Mouse (Mus musculus): ENCODE data around the gene Pafah1b3. TPM values are rescaled to one million over a fixed set of nuclear protein-coding genes. Genes with fewer than 3 reads are reported as not detected.

The Pafah1b3 gene
- polyA plus RNA-seq, 1 experiment from 2014 or later: 157 TPM

GRCm38 (mm10) chr7:25292107-25292506 lies 5.7 kb downstream of the Pafah1b3 start:
- ATAC-seq (no peak), DNase-seq (ENCODE audit: low read depth, low spot score) (no peak)
- CTCF ChIA-PET: interaction anchor here (1.2 to 3.5 kb wide), 3 partner anchors 8 to 29 kb away, joined by 3 to 15 read pairs (median 3); partner anchors contain the start of gene Megf8
- in situ Hi-C loops (cut with MboI; ENCODE audit: low pct_unique_long_range_greater_than_20kb): no loop called here
- H3K27me3 ChIP-seq: no peaks in the 10 kb centered on the region
- POLR2A ChIA-PET: interaction anchor here (2.1 to 3.2 kb wide), 2 partner anchors 8 to 12 kb away, joined by 6 to 10 read pairs; no protein-coding TSS in a partner anchor
- TF ChIP-seq CTCF (IDR thresholded peaks at IDR 0.05): no peak

GRCm38 (mm10) chr7:25290911-25291310 lies 6.9 kb downstream of the Pafah1b3 start:
- DNase-seq (ENCODE audit: low read depth, low spot score) (no peak), ATAC-seq (no peak)
- no peak for TF ChIP-seq CTCF (IDR thresholded peaks at IDR 0.05)
- no peaks in the 10 kb centered on the region for H3K27me3 ChIP-seq
- in situ Hi-C loops (cut with MboI; ENCODE audit: low pct_unique_long_range_greater_than_20kb): no loop called here
- ChIA-PET CTCF (interaction anchor here (0.9 to 3.5 kb wide), 2 partner anchors 22 to 26 kb away, joined by 3 to 15 read pairs; partner anchors contain the start of gene Megf8), POLR2A (interaction anchor here (2.1 to 3.2 kb wide), 2 partner anchors 7 to 11 kb away, joined by 6 to 10 read pairs; no protein-coding TSS in a partner anchor)

- no peak for TF ChIP-seq CTCF (IDR thresholded peaks at IDR 0.05)
- in situ Hi-C loops (cut with MboI; ENCODE audit: low pct_unique_long_range_greater_than_20kb): no loop called here
- POLR2A ChIA-PET: no interaction called here
- DNase-seq (ENCODE audit: low read depth, low spot score) (no peak), ATAC-seq (no peak)
- CTCF ChIA-PET: interaction anchor here (3.5 kb wide), 1 partner anchor 26 kb away, joined by 15 read pairs; the partner anchor contains the start of gene Megf8
- H3K27me3 ChIP-seq: no peaks in the 10 kb centered on the region
Observed at GRCm38 (mm10) chr7:25290463-25290862, 7.3 kb downstream of the Pafah1b3 start.

DNA sequence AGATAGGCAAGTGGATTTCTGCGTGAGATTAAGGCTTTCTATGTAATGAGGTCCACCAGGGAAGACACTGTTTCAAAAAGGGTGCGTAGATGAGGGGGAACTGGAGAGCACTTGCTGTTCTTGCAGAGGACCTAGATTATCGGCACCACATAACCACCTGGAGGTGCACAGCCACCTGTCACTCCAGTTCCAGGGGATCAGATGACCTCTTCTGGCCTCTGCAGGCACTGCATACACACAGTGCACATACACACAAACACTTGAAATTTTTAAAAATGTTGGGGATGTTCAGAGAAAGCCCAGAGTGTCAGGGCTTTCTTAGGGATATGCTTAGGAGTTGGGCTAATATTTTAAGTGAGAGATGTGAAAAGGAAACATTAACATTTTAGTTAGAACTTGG lies 7.9 kb downstream of the Pafah1b3 start:
- no peak for TF ChIP-seq CTCF (IDR thresholded peaks at IDR 0.05)
- H3K27me3 ChIP-seq: no peaks in the 10 kb centered on the region
- in situ Hi-C loops (cut with MboI; ENCODE audit: low pct_unique_long_range_greater_than_20kb): no loop called here
- ChIA-PET CTCF (interaction anchor here (3.5 kb wide), 1 partner anchor 27 kb away, joined by 15 read pairs; the partner anchor contains the start of gene Megf8), POLR2A (no interaction called here)
- DNase-seq (ENCODE audit: low read depth, low spot score): no peak
- ATAC-seq: no peak

DNA sequence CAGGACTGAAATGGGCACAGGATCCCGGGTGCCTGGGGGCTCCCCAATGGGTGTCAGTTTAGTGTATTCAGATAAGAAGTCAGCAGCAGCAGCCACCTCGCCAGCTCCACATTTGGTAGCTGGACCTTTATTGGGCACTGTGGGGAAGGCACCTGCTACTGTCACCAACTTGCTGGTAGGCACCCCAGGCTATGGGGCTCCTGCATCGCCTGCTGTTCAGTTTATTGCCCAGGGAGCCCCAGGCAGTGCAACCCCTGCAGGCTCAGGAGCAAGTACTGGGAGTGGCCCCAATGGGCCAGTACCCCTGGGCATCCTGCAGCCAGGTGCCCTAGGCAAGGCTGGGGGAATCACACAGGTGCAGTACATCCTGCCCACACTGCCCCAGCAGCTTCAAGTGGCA lies 9.1 kb downstream of the Pafah1b3 start:
- TF ChIP-seq CTCF (IDR thresholded peaks at IDR 0.05): no peak
- CTCF ChIA-PET: no interaction called here

DNA sequence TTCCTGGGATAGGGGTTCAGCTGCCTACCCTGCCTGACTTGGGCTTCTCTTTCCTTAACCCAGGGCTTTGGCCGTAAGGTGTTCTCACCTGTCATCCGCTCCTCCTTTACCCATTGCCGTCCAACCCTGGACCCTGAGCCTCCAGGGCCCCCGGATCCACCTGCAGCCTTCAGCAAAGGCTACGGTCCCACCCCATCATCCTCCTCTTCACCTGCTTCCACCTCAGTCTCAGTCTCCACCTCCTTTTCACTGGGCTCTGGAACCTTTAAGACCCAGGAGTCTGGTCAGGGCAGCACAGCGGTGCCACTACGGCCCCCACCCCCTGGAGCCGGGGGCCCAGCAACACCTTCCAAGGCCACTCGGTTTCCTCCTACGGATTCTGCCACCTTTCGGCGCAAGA lies 9.8 kb downstream of the Pafah1b3 start:
- H3K27me3 ChIP-seq: no peaks in the 10 kb centered on the region
- ATAC-seq (no peak), DNase-seq (ENCODE audit: low read depth, low spot score) (no peak)
- POLR2A ChIA-PET: no interaction called here
- in situ Hi-C loops (cut with MboI; ENCODE audit: low pct_unique_long_range_greater_than_20kb): no loop called here
- TF ChIP-seq CTCF (IDR thresholded peaks at IDR 0.05): no peak
- CTCF ChIA-PET: interaction anchor here (1.6 kb wide), 1 partner anchor 23 kb away, joined by 3 read pairs; no protein-coding TSS in a partner anchor

More for the DNA sequence above, 9.1 kb downstream of the Pafah1b3 start:
- DNase-seq (ENCODE audit: low read depth, low spot score) (no peak), ATAC-seq (no peak)
- in situ Hi-C loops (cut with MboI; ENCODE audit: low pct_unique_long_range_greater_than_20kb): no loop called here
- H3K27me3 ChIP-seq: no peaks in the 10 kb centered on the region
- POLR2A ChIA-PET: no interaction called here

GRCm38 (mm10) chr7:25286989-25287388 lies 10.8 kb downstream of the Pafah1b3 start:
- DNase-seq (ENCODE audit: low read depth, low spot score) (no peak), ATAC-seq (no peak)
- TF ChIP-seq CTCF (IDR thresholded peaks at IDR 0.05): no peak
- H3K27me3 ChIP-seq: no peaks in the 10 kb centered on the region
- in situ Hi-C loops (cut with MboI; ENCODE audit: low pct_unique_long_range_greater_than_20kb): no loop called here
- ChIA-PET CTCF (interaction anchor here (1.6 kb wide), 1 partner anchor 24 kb away, joined by 3 read pairs; no protein-coding TSS in a partner anchor), POLR2A (interaction anchor here (1.0 kb wide), 1 partner anchor 11 kb away, joined by 3 read pairs; the partner anchor contains the start of gene Pafah1b3)

GRCm38 (mm10) chr7:25285511-25286238 lies 12.1 kb downstream of the Pafah1b3 start:
- ChIA-PET POLR2A (no interaction called here), CTCF (no interaction called here)
- H3K27me3 ChIP-seq: no peaks in the 10 kb centered on the region
- ATAC-seq (no peak), DNase-seq (ENCODE audit: low read depth, low spot score) (no peak)
- no peak for TF ChIP-seq CTCF (IDR thresholded peaks at IDR 0.05)
- in situ Hi-C loops (cut with MboI; ENCODE audit: low pct_unique_long_range_greater_than_20kb): no loop called here

GRCm38 (mm10) chr7:25284766-25285165 lies 13.0 kb downstream of the Pafah1b3 start:
- POLR2A ChIA-PET: interaction anchor here (2.6 kb wide), 1 partner anchor 8 kb away, joined by 10 read pairs; no protein-coding TSS in a partner anchor
- in situ Hi-C loops (cut with MboI; ENCODE audit: low pct_unique_long_range_greater_than_20kb): no loop called here
- DNase-seq (ENCODE audit: low read depth, low spot score): no peak
- H3K27me3 ChIP-seq: no peaks in the 10 kb centered on the region
- CTCF ChIA-PET: interaction anchor here (1.5 kb wide), 1 partner anchor 13 kb away, joined by 4 read pairs; the partner anchor contains the start of gene Pafah1b3
- ATAC-seq: no peak
- no peak for TF ChIP-seq CTCF (IDR thresholded peaks at IDR 0.05)

DNA sequence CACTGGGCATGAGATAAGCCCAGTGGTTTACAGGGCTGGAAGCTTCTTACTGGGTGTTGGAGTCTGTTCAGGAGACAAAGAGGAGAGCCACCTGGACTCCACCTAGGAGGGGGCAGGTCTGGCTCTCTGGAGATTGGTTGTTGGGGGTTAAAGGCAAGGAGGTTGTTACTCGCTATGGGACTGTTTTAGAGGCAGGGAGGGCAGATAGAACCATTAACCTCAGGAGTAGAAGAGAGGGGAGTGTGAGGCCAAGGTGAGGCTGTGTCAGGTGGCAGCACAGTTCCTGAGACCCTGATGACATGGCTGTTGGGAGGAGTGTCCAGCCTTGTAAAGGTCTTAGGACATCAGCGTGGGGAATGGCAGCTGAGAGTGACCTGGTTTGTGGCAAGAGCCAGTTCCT lies 13.6 kb downstream of the Pafah1b3 start:
- ChIA-PET CTCF (interaction anchor here (1.2 to 1.5 kb wide), 2 partner anchors 8 to 14 kb away, joined by 3 to 4 read pairs; partner anchors contain the start of gene Pafah1b3), POLR2A (interaction anchor here (0.6 to 2.6 kb wide), 3 partner anchors 8 to 47 kb away, joined by 3 to 10 read pairs (median 6); no protein-coding TSS in a partner anchor)
- DNase-seq (ENCODE audit: low read depth, low spot score) (no peak), ATAC-seq (no peak)
- in situ Hi-C loops (cut with MboI; ENCODE audit: low pct_unique_long_range_greater_than_20kb): no loop called here
- H3K27me3 ChIP-seq: no peaks in the 10 kb centered on the region
- TF ChIP-seq CTCF (IDR thresholded peaks at IDR 0.05): no peak

DNA sequence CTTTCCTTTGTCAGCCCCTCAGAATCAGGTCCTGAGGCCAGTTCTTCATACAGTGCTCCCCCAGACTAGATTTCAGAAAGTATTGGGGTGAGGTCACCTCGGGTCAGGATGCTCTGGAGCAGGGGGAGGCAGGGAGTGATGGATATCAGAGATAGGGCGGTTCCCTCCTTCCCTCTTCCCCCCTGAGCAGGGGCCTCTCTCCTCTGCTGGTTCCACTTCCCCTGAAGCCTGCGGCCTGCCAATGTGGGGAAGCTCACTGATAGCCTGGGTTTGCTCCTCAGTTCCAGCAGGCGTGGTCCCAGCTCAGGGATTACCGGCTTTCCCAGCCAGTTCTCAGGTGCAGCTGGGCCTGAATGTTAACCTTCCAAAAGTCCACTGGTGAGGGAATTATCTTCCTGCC lies 14.1 kb downstream of the Pafah1b3 start:
- ATAC-seq (no peak), DNase-seq (ENCODE audit: low read depth, low spot score) (no peak)
- ChIA-PET POLR2A (interaction anchor here (0.6 to 2.6 kb wide), 4 partner anchors 9 to 47 kb away, joined by 3 to 10 read pairs (median 4); partner anchors contain the start of gene Pafah1b3), CTCF (interaction anchor here (1.2 to 1.5 kb wide), 2 partner anchors 9 to 14 kb away, joined by 3 to 4 read pairs; partner anchors contain the start of gene Pafah1b3)
- in situ Hi-C loops (cut with MboI; ENCODE audit: low pct_unique_long_range_greater_than_20kb): no loop called here
- no peaks in the 10 kb centered on the region for H3K27me3 ChIP-seq
- no peak for TF ChIP-seq CTCF (IDR thresholded peaks at IDR 0.05)

All from Patski (cell line).